Mouse (Mus musculus) mouse embryonic stem cell (cell line): ENCODE measurements at regions not wholly inside any gene's neighbourhood (a gene's known extent, or its start where the extent isn't known, plus 50 kb on each side); places are given as distances from the start of the nearest gene placed in this dataset.

Experiments
- in situ Hi-C, 2 experiments: fragments of 300-500 bp; cut with MboI; formaldehyde crosslinking; loops; 1 replicate in 1 of 2; 3 replicates in 1 of 2; pipeline ENCODE4 v1.14.3; 2019 to 2020; ENCODE audit warnings: low sequenced_read_pairs in 2 of 2, low pct_unique_long_range_greater_than_20kb in 1 of 2, mixed read lengths in 1 of 2; ENCODE audit not compliant: unreplicated experiment in 1 of 2

DNA sequence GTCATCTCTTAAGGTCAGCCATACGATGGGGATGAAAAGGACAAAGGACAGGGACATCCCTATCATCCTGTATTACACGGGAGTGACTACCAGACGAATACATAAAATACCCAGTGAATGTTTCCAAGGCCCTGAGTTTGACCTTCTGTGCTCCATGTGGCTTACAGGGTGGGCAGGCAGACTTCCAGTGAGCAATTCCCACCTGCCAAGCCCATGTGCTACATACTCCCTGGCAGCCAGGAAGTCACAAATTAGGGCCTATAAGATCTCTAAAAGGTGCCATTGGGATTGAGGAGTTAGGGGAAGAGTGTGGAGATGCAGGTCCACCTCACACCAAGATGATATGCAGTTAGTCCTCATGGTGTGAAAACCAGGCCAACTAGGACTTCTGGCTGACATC, 233.1 kb upstream of the Kazn start:
- in situ Hi-C loops: no loop called here

DNA sequence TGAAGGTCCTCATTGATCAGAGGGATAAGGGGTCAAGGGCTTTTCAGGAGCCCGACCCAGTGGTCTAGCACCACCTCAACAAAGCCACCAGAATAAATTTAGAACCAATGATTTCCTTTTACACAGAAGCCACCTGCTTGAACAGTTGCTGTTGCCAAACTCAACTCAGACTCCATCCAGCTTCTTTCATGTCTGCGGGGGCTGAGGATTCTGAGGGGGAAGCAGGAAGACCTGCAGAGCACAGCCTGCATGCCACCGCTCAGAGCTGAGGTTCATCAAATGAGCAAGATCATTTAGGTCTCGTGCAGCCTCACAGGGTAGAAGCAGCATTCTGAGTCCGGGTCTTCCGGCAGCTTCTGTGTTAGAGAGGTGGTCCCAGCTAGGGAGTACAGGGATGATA, 231.6 kb upstream of the Kazn start:
- in situ Hi-C loops: no loop called here

DNA sequence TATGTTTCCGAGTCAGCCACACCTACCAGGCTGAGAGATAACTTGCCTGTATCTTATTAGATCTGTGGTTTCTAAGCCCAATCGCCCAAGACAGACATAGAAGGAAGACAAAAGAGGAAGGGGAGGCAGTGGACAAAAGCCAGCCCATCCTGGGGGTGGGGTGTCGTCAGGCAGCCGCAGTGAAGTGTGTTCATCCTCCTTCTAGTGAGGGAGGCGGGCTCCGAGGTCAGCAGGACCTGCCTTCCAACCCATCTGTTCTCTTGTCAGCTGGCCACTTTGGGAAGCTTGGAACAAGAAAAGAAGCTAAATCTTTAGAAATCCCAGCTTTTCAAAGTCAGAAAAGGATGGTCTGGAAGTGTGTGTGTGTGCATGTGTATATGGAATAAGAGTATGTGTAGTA, 228.7 kb upstream of the Kazn start:
- in situ Hi-C loops: no loop called here

DNA sequence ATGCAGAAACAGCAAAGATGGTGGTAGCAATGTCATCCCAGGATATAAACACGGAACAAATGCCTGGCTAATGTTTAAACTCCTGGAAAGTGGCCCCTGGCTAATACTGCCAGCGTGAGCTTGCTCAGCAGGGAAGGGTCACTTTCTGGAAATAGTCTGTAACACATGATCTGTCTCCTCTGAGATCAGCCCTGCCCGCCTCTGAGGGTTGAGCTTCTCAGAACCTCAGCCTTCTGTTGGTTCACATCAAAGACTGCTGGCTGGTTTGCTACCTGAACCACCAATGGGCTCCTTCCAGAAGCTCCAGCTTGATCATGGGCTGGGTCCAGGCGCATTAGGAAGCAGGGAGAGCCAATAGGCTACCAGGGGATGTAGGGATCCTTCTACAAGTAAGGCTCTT, 226.0 kb upstream of the Kazn start:
- in situ Hi-C loops: no loop called here

DNA sequence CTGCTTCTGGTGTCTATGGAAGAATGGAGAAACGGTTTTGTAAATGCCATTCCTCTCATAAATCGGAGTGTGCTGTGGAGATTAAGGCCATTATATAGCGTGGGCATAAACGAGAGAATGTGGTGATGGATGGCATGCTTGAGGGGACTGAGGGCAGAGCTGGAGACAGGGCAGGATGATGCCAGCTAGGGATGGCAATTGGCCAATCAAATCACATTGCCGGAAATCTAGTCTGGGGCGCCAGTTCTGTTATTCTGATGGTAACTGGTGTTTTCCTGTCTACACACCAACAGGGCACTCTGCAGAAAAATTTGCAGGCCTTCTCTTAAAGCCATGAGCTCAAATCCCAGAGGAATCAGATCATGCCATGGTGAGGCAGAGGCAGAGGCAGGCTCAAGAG, 224.9 kb upstream of the Kazn start:
- in situ Hi-C loops: no loop called here

DNA sequence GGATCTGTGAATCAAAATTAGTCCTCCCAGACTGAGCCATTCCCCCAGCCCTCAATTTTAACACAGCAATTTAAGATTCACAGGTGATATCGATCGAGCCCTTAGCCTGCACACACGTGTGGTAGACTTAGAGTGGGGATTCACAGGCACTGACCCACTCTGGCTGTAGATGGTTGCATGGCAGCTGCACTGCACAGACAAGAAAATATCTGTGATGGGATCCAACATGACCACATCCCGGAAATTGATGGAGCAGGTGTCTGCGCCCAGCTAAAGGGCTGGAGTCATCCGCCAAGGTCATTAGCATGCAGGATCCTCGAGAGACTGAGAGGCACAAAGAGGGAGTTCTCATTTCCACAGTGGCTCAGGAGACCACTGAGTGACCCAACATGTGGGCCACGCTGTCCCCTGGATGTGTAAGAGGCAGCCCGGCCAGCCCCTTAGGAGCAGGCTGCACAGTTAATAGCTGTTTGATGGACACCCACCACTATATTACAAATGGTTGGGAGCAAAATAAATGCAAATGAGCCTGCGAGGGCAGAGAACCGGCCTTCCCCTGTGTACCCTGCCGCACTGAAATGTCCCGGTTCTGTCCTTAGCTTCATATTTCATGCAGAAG, 221.4 kb upstream of the Kazn start:
- in situ Hi-C loops: no loop called here

DNA sequence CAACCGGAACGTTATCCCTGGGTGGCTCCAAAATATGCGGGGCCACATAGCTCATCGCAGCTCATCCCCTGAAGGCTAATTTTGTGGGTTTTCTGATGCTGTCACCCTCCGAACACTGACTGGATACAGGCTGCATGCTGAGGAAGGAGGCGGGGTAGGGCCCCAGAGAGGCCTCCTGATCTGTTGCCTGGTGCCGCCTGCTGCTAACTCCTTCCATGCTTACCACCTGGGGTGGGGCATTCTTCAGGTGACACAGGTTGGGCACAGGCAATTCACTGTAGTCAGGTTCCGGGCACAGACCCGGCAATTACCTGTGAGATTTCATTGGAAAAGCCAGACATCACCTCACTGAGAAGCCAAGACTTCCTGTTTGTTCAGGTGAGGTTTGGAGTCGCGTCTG, 213.4 kb upstream of the Kazn start:
- in situ Hi-C loops: no loop called here

DNA sequence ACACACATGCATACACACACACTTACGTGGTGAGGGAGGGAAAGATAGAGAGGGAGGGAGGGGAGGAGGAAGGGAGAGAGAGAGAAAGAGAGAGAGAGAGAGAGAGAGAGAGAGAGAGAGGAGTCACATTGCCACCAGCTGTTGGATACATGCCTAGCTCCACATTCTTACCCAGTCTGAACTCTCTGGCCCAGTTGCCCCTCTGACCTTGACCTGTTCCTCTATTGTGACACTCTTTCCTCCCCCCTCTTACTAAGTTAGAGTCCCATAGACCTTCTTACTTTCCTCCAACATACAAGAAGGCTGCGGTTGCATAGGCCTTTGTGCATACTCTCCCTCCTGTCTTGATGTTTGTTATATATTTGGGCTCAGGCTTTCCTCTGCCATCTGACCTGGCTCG, 211.7 kb upstream of the Kazn start:
- in situ Hi-C loops: no loop called here

DNA sequence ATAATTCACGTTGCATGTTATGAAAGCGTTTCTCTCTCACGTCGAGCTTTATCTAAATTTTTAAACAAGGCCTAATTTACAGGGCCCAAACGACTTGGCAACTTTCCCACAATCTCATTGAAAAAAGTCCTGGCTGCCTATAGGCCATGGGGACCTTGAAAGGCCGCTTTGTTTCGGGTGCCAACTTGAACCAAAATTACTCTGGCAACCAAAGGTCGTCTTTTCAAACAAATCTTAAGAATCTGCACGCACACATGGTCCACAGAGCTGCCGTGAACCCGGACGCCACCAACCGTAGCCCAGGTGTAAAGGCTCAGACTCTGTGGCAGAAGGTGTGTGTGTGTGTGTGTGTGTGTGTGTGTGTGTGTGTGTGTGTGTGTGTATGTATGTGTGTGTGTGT, 210.5 kb upstream of the Kazn start:
- in situ Hi-C loops: no loop called here

DNA sequence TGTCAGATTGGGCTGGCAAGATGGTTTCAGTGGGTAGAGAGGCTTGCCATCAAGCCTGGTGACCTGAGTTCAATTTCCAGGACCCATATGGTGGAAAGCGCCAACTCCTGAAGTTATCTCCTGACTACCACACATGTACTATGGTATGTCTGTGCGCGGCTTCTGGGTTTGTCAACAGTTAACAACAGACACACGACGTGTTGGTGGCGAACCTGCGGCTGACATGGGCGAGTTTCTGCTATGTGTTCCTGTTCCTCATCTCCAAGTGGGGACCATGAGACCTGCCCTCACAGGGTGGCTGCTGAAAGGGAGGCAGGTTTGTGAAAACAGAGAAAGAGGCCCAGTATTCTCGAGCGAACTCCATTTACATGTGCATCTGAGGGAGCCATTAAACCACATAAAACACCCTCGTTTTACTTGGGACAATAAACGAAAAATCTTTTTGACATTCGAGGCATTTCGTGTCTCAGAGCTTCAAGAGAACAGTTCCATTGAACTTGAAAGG, 210.0 kb upstream of the Kazn start:
- in situ Hi-C loops: no loop called here

DNA sequence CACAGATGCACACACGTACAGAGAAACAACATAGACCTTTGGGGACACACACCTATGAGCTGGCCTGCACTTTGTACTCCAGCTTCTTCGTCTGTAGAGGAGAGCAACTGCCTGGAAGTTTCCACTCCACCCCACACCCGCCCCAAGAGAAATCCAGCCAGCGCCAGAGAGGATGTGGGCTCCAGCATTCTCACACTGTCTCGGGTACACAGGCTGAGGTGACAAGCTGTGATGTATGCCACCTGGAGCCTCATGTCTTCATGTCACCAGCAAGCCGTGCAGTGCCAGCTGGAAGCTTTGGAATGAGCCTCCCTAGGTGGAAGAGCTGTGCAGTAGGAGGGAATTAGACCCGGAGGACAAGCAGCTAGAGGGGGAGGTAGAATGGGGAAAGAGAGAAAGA, 208.3 kb upstream of the Kazn start:
- in situ Hi-C loops: no loop called here

DNA sequence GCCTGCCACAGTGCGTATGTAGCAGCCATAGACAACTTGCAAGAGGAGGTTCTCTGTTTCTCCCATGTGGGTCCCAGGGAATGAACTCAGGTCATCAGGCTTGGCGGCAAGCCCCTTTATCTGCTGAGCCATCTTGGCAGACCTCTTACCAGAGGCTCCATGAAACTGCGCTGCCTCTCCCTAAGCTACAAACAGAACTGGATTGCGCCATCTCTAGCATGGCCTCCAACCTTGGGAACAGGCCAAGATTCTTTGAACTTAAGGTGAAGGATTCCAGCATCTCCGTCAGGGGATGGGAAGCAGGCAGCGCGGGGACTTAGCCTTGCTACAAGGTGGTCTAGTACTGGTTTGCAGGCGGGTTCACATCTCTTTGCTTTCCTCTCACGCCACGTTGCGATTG, 201.8 kb upstream of the Kazn start:
- in situ Hi-C loops: no loop called here

DNA sequence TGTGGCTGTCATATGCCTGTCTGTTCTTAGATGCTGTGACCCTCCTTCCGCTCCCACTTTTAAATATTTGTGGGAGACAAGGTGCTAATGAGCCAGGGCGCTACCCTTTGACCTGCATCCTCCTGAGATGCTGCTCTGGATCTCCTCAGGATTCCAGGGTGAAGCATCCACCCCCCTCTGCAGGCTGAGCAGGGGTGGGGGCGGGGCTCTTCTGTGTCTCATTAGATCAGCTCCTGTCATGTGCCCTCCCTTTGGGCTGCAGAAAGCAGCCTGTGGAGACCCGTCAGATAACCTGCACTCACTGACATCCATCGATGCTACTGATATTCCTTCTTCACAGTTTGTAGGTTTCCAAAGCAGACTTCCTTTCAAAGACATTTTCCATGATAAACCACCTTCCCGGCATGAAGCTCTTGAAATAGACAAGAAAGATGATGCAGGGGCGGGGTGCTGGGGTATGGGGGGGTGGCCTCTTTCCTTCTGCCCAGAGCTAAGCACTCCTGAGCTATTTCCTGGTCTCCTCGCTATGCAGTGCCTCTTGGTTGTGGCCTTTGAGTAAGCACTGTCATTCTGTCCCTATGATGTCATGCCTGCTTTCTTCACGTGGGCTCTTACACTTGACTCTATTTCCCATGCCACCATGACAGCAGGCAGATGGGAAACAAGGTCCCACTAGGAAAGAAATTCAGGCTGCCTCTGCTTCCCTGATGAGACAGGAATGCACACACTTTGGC, 200.4 kb upstream of the Kazn start:
- in situ Hi-C loops: no loop called here

DNA sequence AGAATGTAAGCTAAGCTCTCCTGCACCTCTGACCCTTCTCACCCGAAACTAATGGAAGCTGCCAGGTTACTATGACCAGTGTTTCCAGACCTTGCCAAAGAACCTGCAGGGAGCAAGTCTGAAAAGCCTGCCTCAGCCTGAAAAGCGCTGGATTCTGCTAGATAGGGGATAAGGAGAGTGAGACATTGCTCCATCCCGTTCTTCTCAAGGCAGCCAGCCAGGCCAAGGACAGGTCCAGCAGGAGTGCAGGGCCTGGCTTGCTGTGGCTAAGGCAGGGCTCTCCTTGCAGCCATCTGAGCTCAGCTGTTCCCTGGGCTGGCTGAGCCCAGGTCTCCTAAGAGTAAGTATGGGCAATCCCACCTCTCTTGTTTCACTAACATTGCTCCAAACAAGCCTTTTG, 185.4 kb upstream of the Kazn start:
- in situ Hi-C loops: no loop called here

DNA sequence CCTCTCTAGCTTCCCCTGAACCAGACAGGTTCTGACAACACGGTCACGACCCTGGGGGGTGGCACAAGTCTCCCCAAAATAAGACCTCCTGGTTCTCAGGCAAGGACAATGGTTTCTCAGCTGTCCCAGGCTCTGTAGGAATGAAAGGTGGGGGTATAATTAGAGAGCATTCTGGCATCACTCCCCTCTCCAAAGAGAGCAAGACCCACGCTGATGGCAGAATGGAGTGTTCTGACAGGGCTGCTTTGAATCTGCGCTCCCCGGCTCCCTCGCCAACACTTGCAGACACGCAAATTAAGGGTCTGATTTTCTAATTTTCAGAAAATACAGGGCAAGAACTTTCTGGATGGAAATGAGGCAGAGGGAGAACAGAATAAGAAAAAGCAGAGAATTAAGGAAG, 181.2 kb upstream of the Kazn start:
- in situ Hi-C loops: no loop called here

DNA sequence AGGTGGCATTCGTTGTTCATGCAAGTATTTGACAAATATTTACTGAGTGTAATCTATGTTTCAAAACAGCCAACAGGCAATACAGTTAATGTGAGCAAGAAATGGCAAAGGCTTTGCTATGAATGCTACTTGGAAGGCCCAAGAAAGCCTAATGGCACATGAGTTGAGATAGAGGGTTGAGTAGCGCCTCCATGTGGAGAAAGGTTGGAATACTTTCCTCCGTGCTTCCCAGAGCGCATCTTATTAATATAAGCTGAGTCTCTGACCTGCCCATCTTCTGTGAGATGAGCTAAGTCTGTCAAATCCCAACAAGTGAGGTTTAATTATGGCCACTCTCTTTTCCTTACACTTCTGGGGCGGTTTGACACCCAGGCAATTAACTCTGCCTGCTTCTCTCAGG, 175.7 kb upstream of the Kazn start:
- in situ Hi-C loops: no loop called here

DNA sequence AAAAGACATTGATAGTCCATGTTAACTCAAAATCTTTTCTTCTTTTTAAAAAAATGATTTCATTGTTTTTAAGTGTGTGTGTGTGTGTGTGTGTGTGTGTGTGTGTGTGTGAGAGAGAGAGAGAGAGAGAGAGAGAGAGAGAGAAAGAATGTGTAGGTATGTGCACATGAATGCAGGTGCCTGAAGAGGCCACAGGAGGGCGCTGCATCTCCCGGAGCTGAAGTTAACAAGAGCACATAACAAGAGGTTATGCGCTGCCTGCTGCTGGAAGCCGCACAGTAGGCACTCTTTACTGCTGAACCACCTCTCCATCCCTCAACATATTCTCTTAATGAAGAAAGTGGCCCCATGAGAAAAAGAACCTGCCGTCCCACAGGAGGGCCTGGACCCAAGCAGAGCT, 172.6 kb upstream of the Kazn start:
- in situ Hi-C loops: no loop called here

DNA sequence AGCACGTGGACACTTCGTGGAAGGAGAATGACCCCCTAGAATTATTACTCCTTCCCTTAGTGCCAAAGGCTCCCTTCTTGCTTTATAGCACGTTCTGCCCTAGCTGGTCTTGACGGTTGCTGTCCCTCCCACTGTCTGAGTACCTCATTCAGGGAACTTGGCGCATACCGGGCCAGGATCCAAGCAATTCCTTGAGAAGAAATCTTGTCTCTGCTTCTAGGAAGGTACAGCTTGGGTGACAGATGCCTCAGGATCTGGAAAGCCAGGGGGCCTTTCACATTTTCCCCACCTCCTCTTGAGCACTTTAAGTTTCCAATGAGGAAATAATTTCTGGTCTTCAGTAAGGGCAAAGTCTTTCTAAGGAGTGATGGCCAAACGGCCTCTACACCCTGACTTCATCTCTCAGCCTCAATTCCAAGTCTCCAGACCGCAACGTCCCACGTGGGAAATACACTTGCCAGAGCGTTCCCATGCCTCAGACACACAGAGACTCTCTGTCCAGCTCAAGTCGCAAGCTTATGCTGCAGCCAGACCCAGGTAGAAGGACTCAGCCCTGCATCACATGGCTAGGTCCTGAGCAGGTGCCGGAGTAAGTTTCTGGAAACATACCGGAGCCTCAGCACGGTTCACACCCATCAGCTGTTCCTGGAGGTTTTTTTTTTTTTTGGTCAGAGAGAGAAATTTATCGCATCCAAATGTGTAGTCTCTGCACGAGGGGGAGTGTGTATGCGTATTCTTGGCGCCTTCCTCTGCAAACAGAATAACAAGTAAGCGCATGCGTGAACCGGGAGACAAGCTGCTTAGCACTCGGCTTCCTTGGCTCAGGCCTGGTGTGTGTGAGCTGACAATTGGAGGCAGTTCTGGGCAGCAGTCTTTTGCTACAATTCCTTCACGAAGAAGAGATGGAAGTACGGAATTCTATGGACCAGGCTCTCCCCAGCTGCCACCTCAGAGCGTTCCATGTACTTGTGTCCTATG, 171.7 kb upstream of the Kazn start:
- in situ Hi-C loops: no loop called here

DNA sequence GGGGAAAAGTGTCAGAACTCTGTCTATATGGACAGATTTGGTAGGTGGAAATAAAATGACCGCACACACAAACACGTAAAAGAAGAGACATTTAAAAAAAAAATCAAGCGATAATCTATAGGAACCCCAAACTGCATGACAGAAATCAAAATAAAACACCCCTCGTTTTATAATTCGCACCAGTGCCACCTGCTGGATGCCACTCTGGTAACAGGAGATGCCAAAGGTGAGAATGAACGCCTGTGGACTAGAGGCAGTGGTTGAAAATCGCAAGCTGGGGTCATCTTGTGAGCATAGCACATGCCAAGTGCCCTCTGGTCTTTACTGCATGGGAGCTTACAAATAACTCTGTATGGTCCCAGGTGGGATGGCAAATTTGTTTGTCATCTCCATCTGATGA, 158.7 kb upstream of the Kazn start:
- in situ Hi-C loops: no loop called here
